Mouse (Mus musculus) neural tube, embryonic 11.5 days (tissue): ENCODE measurements around the gene Traf6. TPM values are rescaled to one million over a fixed set of nuclear protein-coding genes. Genes with fewer than 3 reads are reported as not detected.
"Not testable (repeated sequence)": the region's sequence is repeated elsewhere in the genome, so short reads cannot be mapped to it uniquely, and the experiment has no call there.

Experiments
- ATAC-seq: fragments of 200-750 bp; cut with Nextera tagmentation; 2 replicates; pipeline ENCODE4 v1.8.0; 2017; ENCODE audit warnings: moderate number of reproducible peaks, mild to moderate bottlenecking, moderate TSS enrichment, moderate library complexity; ENCODE audit not compliant: insufficient read depth, low FRiP score, low TSS enrichment
- DNase-seq: peaks from one replicate; pipeline ENCODE4 v3.0.0-alpha.2; 2015; ENCODE audit warnings: low spot score
- H3K27ac ChIP-seq: fragments of 300-500 bp; sonication (generic); 2 replicates; pipeline ENCODE4 v1.5.1; 2014; ENCODE audit warnings: low read depth, mild to moderate bottlenecking, low read length
- H3K27me3 ChIP-seq: fragments of 300-500 bp; sonication (generic); 2 replicates; pipeline ENCODE4 v1.6.1; 2014; ENCODE audit warnings: mild to moderate bottlenecking, low read length, mixed read lengths; ENCODE audit not compliant: control insufficient read depth, insufficient read depth
- H3K36me3 ChIP-seq: fragments of 300-500 bp; sonication (generic); 2 replicates; pipeline ENCODE4 v1.6.1; 2014; ENCODE audit warnings: mild to moderate bottlenecking, low read length, moderate library complexity, mixed read lengths; ENCODE audit not compliant: control insufficient read depth, insufficient read depth
- H3K4me1 ChIP-seq: fragments of 300-500 bp; sonication (generic); 2 replicates; pipeline ENCODE4 v1.6.1; 2014; ENCODE audit warnings: low read length, mixed read lengths; ENCODE audit not compliant: control insufficient read depth, insufficient read depth
- H3K4me2 ChIP-seq: fragments of 300-500 bp; sonication (generic); 2 replicates; pipeline ENCODE4 v1.6.1; 2014; ENCODE audit warnings: low read depth, mild to moderate bottlenecking, moderate library complexity
- H3K4me3 ChIP-seq: fragments of 300-500 bp; sonication (generic); 2 replicates; pipeline ENCODE4 v1.5.1; 2014; ENCODE audit warnings: low read depth, low read length
- H3K9ac ChIP-seq: fragments of 300-500 bp; sonication (generic); 2 replicates; pipeline ENCODE4 v1.6.1; 2014; ENCODE audit warnings: mild to moderate bottlenecking, low read length
- H3K9me3 ChIP-seq: fragments of 300-500 bp; sonication (generic); 2 replicates; pipeline ENCODE4 v1.6.1; 2016; ENCODE audit warnings: low read length; ENCODE audit not compliant: control insufficient read depth
- WGBS: fragments of 180-500 bp; shearing (Covaris S2); extraction: QIAGEN DNeasy Blood & Tissue Kit; methylation state at CpG from one replicate; pipeline ENCODE4 v1.1.7; 2014; 5-methylcytosine and 5-hydroxymethylcytosine counted together
- polyA plus RNA-seq: library from polyadenylated mRNA; unstranded; fragments of >200 nt; fragmentation: Nextera tagmentation; extraction: Ambion mirVana; gene quantifications from 2 replicates; pipeline ENCODE4 v1.2.1, GENCODE M21; 2014

The Traf6 gene
- polyA plus RNA-seq, 1 experiment from 2014 or later, result 22.0 TPM

- Histone ChIP-seq H3K9me3 (no peaks in the 10 kb centered on the region), H3K27me3 (no peaks in the 10 kb centered on the region), H3K4me1 (no peaks in the 10 kb centered on the region), H3K36me3 (no peaks in the 10 kb centered on the region), H3K4me2 (no peak overlapping the region), H3K27ac (no peak overlapping the region), H3K4me3 (no peak overlapping the region), H3K9ac (no peak overlapping the region)
- no peak for DNase-seq
- no peak for ATAC-seq
- 94% methylated on average over 10 of the region's 10 CpGs for WGBS
Observed at GRCm38 (mm10) chr2:101732777-101733210, 54.6 kb downstream of the Traf6 start.

- H3K4me3 ChIP-seq, result no peak overlapping the region
- DNase-seq, result no peak
- H3K27me3 ChIP-seq, result no peaks in the 10 kb centered on the region
- no peak overlapping the region for H3K4me2 ChIP-seq
- no peaks in the 10 kb centered on the region for H3K9me3 ChIP-seq
- WGBS, result 82% methylated on average over 3 of the region's 3 CpGs
- ATAC-seq, result no peak
- H3K9ac ChIP-seq, result no peak overlapping the region
- H3K36me3 ChIP-seq, result no peaks in the 10 kb centered on the region
- H3K27ac ChIP-seq, result no peak overlapping the region
- H3K4me1 ChIP-seq, result no peaks in the 10 kb centered on the region
Observed at GRCm38 (mm10) chr2:101733564-101733963, 55.3 kb downstream of the Traf6 start.

- no peak for ATAC-seq
- H3K4me2 ChIP-seq, result no peak overlapping the region
- 82% methylated on average over 5 of the region's 5 CpGs for WGBS
- H3K36me3 ChIP-seq, result no peaks in the 10 kb centered on the region
- H3K27me3 ChIP-seq, result no peaks in the 10 kb centered on the region
- H3K27ac ChIP-seq, result no peak overlapping the region
- H3K4me1 ChIP-seq, result no peaks in the 10 kb centered on the region
- H3K4me3 ChIP-seq, result no peak overlapping the region
- H3K9me3 ChIP-seq, result no peaks in the 10 kb centered on the region
- DNase-seq, result no peak
- H3K9ac ChIP-seq, result no peak overlapping the region
Observed at GRCm38 (mm10) chr2:101739914-101740313, 61.7 kb downstream of the Traf6 start.

- Histone ChIP-seq H3K9me3 (no peaks in the 10 kb centered on the region), H3K4me2 (no peak overlapping the region), H3K36me3 (no peaks in the 10 kb centered on the region), H3K9ac (no peak overlapping the region), H3K4me3 (no peak overlapping the region), H3K27ac (no peak overlapping the region), H3K4me1 (no peaks in the 10 kb centered on the region), H3K27me3 (no peaks in the 10 kb centered on the region)
- no peak for ATAC-seq
- WGBS, result 85% methylated on average over 8 of the region's 8 CpGs
- no peak for DNase-seq
Observed at GRCm38 (mm10) chr2:101741653-101742052, 63.4 kb downstream of the Traf6 start.

- Histone ChIP-seq H3K4me3 (no peak overlapping the region), H3K4me2 (no peak overlapping the region), H3K9ac (no peak overlapping the region), H3K27me3 (no peaks in the 10 kb centered on the region), H3K9me3 (no peaks in the 10 kb centered on the region), H3K27ac (no peak overlapping the region), H3K36me3 (no peaks in the 10 kb centered on the region), H3K4me1 (no peaks in the 10 kb centered on the region)
- DNase-seq (no peak), ATAC-seq (no peak)
- 77% methylated on average over 7 of the region's 7 CpGs for WGBS
Observed at GRCm38 (mm10) chr2:101742072-101742860, 64.0 kb downstream of the Traf6 start.

GRCm38 (mm10) chr2:101745656-101746055, 67.4 kb downstream of the Traf6 start:
- not testable (repeated sequence) for H3K9ac ChIP-seq, H3K9me3 ChIP-seq, DNase-seq, H3K4me1 ChIP-seq, H3K36me3 ChIP-seq, ATAC-seq, H3K4me2 ChIP-seq, H3K27me3 ChIP-seq, H3K27ac ChIP-seq, H3K4me3 ChIP-seq
- no CpG with 5 or more reads among the region's 2 CpGs for WGBS

- Histone ChIP-seq H3K4me1 (no peaks in the 10 kb centered on the region), H3K4me2 (no peak overlapping the region), H3K9me3 (no peaks in the 10 kb centered on the region), H3K27ac (no peak overlapping the region), H3K9ac (no peak overlapping the region), H3K36me3 (no peaks in the 10 kb centered on the region), H3K4me3 (no peak overlapping the region), H3K27me3 (no peaks in the 10 kb centered on the region)
- no peak for DNase-seq
- WGBS, result 91% methylated on average over 7 of the region's 7 CpGs
- no peak for ATAC-seq
Observed at GRCm38 (mm10) chr2:101746537-101746936, 68.3 kb downstream of the Traf6 start.

Other genes with a start within 250 kb of the Traf6 start
- 0.14 TPM in 1 of 2 replicates, not detected in the other for gene Rag2, start 53.7 kb upstream of the Traf6 start, polyA plus RNA-seq
- 0.16 and 0.31 TPM in 2 replicates for gene Rag1, start 28.9 kb upstream of the Traf6 start, polyA plus RNA-seq
- 61.8 and 65.5 TPM in 2 replicates for gene B230118H07Rik, start 28.9 kb upstream of the Traf6 start, polyA plus RNA-seq
- gene Prr5l, start 204.6 kb downstream of the Traf6 start, polyA plus RNA-seq, result 11.5 and 11.7 TPM in 2 replicates
- 72.9 and 78.7 TPM in 2 replicates for gene Commd9, start 207.8 kb downstream of the Traf6 start, polyA plus RNA-seq